Mouse (Mus musculus) natural killer cell, adult 2 months (primary cell): ENCODE data around the gene Atg10.
A peak's percentile ranks its signal among the peaks of the same experiment; 100 is the strongest.
"Not testable (repeated sequence)": the region's sequence is repeated elsewhere in the genome, so short reads cannot be mapped to it uniquely, and the experiment has no call there.

ENCODE experiments used
- DNase-seq, 2 experiments: peaks; one replicate each; pipeline ENCODE4 v3.0.0; 2022; ENCODE audit warnings: low spot score in 2 of 2

The Atg10 gene

GRCm38 (mm10) chr13:91223587-91224437 is at the start of gene Atg10:
Gene Atg10, minus strand, starts transcription at chr13:91223968.
- peak; percentile 90 to 92 for DNase-seq

- DNase-seq, result no peak
These were observed 28.6 kb upstream of the Atg10 start for GRCm38 (mm10) chr13:91252406-91252805.

- no peak for DNase-seq
These were observed 27.9 kb upstream of the Atg10 start for GRCm38 (mm10) chr13:91251636-91252035.

GRCm38 (mm10) chr13:91250050-91250449 is 26.3 kb upstream of the Atg10 start:
- DNase-seq, result not testable (repeated sequence)

- DNase-seq, result no peak
These were observed 22.7 kb upstream of the Atg10 start for GRCm38 (mm10) chr13:91246472-91246871.

GRCm38 (mm10) chr13:91237976-91238375 is 14.2 kb upstream of the Atg10 start:
- DNase-seq, result no peak

GRCm38 (mm10) chr13:91236884-91237283 is 13.1 kb upstream of the Atg10 start:
- DNase-seq, result no peak

GRCm38 (mm10) chr13:91224438-91224814 is 658 bp upstream of the Atg10 start:
- DNase-seq, result no peak

- DNase-seq, result no peak
These were observed 705 bp downstream of the Atg10 start for GRCm38 (mm10) chr13:91223063-91223462.

- no peak for DNase-seq
These were observed 2.1 kb downstream of the Atg10 start for GRCm38 (mm10) chr13:91221696-91222095.

GRCm38 (mm10) chr13:91217691-91218090 is 6.1 kb downstream of the Atg10 start:
- no peak for DNase-seq

GRCm38 (mm10) chr13:91216656-91217205 is 7.0 kb downstream of the Atg10 start:
- no peak for DNase-seq

- DNase-seq, result no peak
These were observed 10.8 kb downstream of the Atg10 start for GRCm38 (mm10) chr13:91212958-91213357.

GRCm38 (mm10) chr13:91206237-91206636 is 17.5 kb downstream of the Atg10 start:
- no peak for DNase-seq

- DNase-seq, result no peak
These were observed 21.2 kb downstream of the Atg10 start for GRCm38 (mm10) chr13:91202564-91202963.

GRCm38 (mm10) chr13:91187378-91188234 is 36.2 kb downstream of the Atg10 start:
- DNase-seq, result no peak

- no peak for DNase-seq
These were observed 38.4 kb downstream of the Atg10 start for GRCm38 (mm10) chr13:91185248-91185867.

GRCm38 (mm10) chr13:91184226-91184625 is 39.5 kb downstream of the Atg10 start:
- DNase-seq, result no peak

GRCm38 (mm10) chr13:91180364-91180763 is 43.4 kb downstream of the Atg10 start:
- no peak for DNase-seq

GRCm38 (mm10) chr13:91179174-91179899 is 44.4 kb downstream of the Atg10 start:
- no peak for DNase-seq
